Mouse (Mus musculus): ENCODE results near the gene Ttc27. TPM values are rescaled to one million over a fixed set of nuclear protein-coding genes. Genes with fewer than 3 reads are reported as not detected.
A peak's percentile ranks its signal among the peaks of the same experiment; 100 is the strongest.
"Not testable (repeated sequence)": the region's sequence is repeated elsewhere in the genome, so short reads cannot be mapped to it uniquely, and the experiment has no call there.

The Ttc27 gene
- 15.0 and 19.9 TPM in 2 replicates for polyA plus RNA-seq (2015; fragmentation: Nextera tagmentation; extraction: Ambion mirVana)

DNA sequence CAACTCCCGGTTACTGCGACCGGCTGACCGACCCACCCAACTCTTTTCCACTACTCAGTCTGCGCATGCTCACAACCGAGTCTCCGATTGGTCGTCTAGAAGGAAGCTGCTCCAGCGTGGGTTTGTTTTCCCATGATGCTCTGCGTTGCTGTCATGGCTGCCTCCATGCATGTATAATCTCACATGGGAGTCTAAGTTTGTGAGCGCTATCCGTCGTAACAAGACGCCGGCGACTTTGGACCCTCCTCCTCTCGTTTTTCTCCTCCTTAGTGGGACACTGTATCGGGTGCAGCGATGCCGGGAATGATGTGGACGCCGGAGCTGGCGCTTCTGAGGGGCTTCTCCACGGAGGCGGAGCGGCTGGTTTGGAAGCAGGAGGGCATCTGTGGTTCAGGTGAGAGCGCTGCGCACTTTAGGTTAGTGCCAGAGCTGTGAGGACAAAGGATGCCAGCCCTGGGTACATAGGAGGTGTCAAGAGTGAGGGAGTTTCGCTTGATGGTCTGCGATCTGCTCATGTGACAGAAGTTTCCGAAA, at the start of gene Ttc27:
TSS of gene Ttc27 (plus strand) at position 115 of the 534 bp plus-strand sequence.
- peak within 1 kb of the TSS; percentile 61 for H3K9ac ChIP-seq (replicated peaks)
- peak; percentile 94 for ATAC-seq (ENCODE audit: low FRiP score)
- H3K27ac ChIP-seq (replicated peaks): 0 out of 2 replicates have a peak within 1 kb of the TSS, but pooled peaks have one; percentile 50
- peak within 1 kb of the TSS; percentile 94 for H3K4me3 ChIP-seq (replicated peaks)
- H3K4me1 ChIP-seq: peaks cover 13% of the 10 kb centered on the region
- peaks cover 12% of the 10 kb centered on the region for H3K36me3 ChIP-seq
- peak within 1 kb of the TSS; percentile 89 for H3K4me2 ChIP-seq
- no peaks in the 10 kb centered on the region for H3K9me3 ChIP-seq (replicated peaks)
- 1% methylated on average over 31 of the region's 31 CpGs for WGBS
- H3K27me3 ChIP-seq (replicated peaks): 0 out of 2 replicates have a peak, but pooled peaks cover 7% of the 10 kb centered on the region

DNA sequence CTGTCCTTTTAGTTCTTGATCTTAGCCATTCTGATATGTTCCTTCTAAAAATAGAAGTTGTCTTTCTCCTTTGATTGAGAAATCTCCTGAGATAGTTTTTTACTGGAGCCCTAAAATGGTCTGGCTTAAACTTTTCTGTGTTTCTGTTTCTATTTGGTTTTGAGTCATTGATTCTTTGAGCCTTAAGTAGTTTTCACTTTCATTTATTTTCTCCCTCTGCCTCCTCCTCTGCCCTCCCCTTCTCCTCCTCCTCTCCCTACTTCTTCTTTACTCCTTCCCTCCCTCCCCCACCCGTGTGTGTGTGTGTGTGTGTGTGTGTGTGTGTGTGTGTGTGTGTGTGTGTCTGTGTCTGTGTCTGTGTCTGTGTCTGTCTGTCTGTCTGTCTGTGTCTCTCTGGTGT, 49.5 kb upstream of the Ttc27 start:
- peaks cover 56% of the 10 kb centered on the region for H3K36me3 ChIP-seq
- H3K4me2 ChIP-seq: no peak overlapping the region
- no peak for ATAC-seq (ENCODE audit: low FRiP score)
- H3K9ac ChIP-seq (replicated peaks): no peak overlapping the region
- WGBS: no CpG with 5 or more reads among the region's 1 CpGs
- no peaks in the 10 kb centered on the region for H3K9me3 ChIP-seq (replicated peaks)
- no peaks in the 10 kb centered on the region for H3K27me3 ChIP-seq (replicated peaks)
- H3K4me1 ChIP-seq: no peaks in the 10 kb centered on the region
- no peak overlapping the region for H3K27ac ChIP-seq (replicated peaks)
- H3K4me3 ChIP-seq (replicated peaks): no peak overlapping the region

DNA sequence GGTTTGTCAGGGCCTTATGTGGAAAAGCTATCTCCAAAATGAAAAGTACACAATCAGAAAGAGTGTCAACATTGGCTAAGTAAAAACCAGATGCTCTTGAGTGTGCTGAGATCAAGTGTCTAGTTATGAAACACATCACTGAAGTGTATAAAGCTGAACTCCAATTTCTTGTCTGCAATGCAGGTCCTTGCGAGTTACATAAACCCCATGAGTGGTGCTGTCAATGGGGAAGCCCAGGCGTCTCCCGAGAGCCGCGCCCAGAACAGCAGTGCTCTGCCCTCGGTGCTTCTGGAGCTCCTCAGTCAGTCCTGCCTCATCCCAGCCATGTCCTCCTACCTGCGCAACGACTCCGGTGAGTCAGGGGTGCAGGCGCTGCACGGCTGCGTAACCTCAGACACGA, 47.5 kb upstream of the Ttc27 start:
- no peak for ATAC-seq (ENCODE audit: low FRiP score)
- Histone ChIP-seq H3K4me2 (no peak overlapping the region), H3K27me3 (replicated peaks) (no peaks in the 10 kb centered on the region), H3K4me3 (replicated peaks) (no peak overlapping the region), H3K36me3 (peaks cover 38% of the 10 kb centered on the region), H3K9me3 (replicated peaks) (no peaks in the 10 kb centered on the region), H3K27ac (replicated peaks) (no peak overlapping the region), H3K9ac (replicated peaks) (no peak overlapping the region), H3K4me1 (no peaks in the 10 kb centered on the region)
- 94% methylated on average over 13 of the region's 13 CpGs for WGBS

DNA sequence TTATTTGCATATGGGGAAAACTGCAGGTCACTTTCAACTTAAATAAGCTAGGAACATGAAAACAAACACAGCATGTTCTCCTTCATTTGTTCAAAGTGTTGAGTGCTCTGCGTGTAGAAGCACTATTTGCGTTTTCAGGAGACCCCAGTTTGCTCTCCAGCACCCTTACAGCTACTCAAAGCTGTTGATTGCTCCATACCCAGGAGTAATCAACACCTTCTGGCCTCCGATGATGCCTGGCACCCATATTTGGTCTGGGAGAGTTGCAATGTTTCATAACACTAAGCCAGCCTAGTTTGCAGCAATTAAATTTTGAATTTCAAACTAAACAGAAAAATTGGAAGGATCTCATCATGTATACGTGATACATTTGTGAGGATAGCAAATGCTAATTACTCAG, 45.1 kb upstream of the Ttc27 start:
- Histone ChIP-seq H3K4me2 (no peak overlapping the region), H3K36me3 (peaks cover 44% of the 10 kb centered on the region), H3K4me3 (replicated peaks) (no peak overlapping the region), H3K4me1 (no peaks in the 10 kb centered on the region), H3K9ac (replicated peaks) (no peak overlapping the region), H3K27ac (replicated peaks) (no peak overlapping the region), H3K27me3 (replicated peaks) (no peaks in the 10 kb centered on the region), H3K9me3 (replicated peaks) (no peaks in the 10 kb centered on the region)
- 81% methylated on average over 4 of the region's 4 CpGs for WGBS
- ATAC-seq (ENCODE audit: low FRiP score): no peak

DNA sequence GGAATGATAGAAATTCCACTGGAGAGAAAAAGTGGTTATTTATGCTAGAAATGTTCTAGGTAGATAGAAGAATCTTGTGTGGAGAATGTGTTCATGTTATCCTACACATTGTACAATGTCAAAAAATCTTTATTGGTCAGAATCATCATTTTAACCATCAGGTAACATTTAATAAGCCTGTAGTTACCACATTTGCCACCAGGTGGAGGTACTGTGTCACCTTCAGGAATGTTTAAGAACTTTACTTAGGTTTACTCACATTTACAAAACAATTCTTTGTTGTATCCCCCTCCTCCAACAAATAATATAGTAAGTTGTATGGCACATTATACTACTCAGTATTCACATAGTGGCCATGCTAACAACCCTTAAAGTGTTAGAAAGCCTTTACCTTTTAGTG, 44.3 kb upstream of the Ttc27 start:
- ATAC-seq (ENCODE audit: low FRiP score): no peak
- Histone ChIP-seq H3K4me1 (no peaks in the 10 kb centered on the region), H3K4me2 (no peak overlapping the region), H3K9me3 (replicated peaks) (no peaks in the 10 kb centered on the region), H3K27ac (replicated peaks) (no peak overlapping the region), H3K36me3 (peaks cover 48% of the 10 kb centered on the region), H3K9ac (replicated peaks) (no peak overlapping the region), H3K27me3 (replicated peaks) (no peaks in the 10 kb centered on the region), H3K4me3 (replicated peaks) (no peak overlapping the region)

DNA sequence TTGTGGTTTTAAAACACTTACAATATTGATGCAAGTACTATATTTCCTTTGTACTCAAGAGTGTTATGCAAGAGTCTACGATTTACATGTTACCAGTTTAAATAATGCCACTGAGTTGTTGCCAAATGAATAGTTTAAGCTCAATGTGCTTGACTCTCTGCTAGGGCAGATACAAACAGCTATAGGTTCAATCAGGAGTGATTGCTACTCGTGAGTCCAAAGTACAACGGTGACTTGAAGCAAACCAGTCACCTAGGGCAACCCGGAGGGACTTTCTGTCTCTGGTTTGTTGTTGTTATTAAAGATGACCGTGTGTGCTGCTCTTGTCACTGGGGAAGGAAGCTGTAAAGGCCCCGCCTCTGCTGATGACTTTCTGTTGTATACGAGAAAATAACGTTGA, 39.5 kb upstream of the Ttc27 start:
- no peaks in the 10 kb centered on the region for H3K27me3 ChIP-seq (replicated peaks)
- H3K4me3 ChIP-seq (replicated peaks): no peak overlapping the region

DNA sequence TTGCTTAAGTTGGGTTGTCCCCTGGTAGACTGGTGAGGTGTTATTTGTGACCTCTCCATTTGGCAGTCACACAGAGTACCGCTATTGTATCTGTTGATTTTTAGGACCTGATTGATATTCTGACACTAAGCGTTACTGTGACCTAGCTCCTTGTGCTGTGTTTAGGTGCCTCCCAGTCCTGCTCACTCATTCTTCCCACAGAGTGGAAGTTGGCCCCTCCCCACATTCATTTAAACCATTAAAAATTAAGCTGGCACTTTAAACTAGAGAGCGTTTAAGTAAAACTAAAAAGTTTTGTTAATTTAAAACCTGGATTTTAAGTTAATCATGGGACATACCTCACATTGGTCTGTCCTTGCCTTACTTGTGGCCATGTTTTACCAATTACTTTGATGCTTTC, 32.6 kb upstream of the Ttc27 start:
- Histone ChIP-seq H3K4me3 (replicated peaks) (no peak overlapping the region), H3K4me2 (no peak overlapping the region), H3K27ac (replicated peaks) (no peak overlapping the region), H3K9ac (replicated peaks) (no peak overlapping the region), H3K9me3 (replicated peaks) (no peaks in the 10 kb centered on the region), H3K27me3 (replicated peaks) (no peaks in the 10 kb centered on the region), H3K36me3 (peaks cover 15% of the 10 kb centered on the region; the same call in 1 of the 2 replicates), H3K4me1 (no peaks in the 10 kb centered on the region)
- ATAC-seq (ENCODE audit: low FRiP score): no peak
- 85% methylated on average over 3 of the region's 3 CpGs for WGBS

More for the DNA sequence above, 39.5 kb upstream of the Ttc27 start:
- Histone ChIP-seq H3K9me3 (replicated peaks) (no peaks in the 10 kb centered on the region), H3K27ac (replicated peaks) (no peak overlapping the region), H3K36me3 (peaks cover 34% of the 10 kb centered on the region), H3K4me2 (no peak overlapping the region), H3K4me1 (no peaks in the 10 kb centered on the region), H3K9ac (replicated peaks) (no peak overlapping the region)
- 95% methylated on average over 8 of the region's 8 CpGs for WGBS
- no peak for ATAC-seq (ENCODE audit: low FRiP score)

DNA sequence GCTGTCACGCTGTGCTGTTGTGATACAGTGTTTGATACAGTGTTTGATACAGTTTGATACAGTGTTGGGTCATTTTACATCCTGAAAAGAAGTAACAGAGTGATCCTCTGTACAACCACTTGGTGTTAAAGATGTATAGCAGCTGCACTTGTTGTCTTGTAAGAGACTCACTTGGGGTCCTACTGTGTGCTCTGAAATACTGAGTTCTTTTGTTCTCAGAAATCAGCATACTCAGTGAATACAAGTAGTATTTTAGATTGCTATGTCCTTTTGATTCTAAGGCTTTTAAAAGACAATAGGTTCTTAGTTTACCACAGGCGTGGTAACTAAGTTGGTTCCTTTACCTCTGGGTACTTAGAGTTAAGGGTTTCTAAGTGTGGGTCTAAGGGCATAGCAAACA, 29.0 kb upstream of the Ttc27 start:
- Histone ChIP-seq H3K4me2 (no peak overlapping the region), H3K27ac (replicated peaks) (no peak overlapping the region), H3K27me3 (replicated peaks) (no peaks in the 10 kb centered on the region), H3K4me1 (no peaks in the 10 kb centered on the region), H3K9me3 (replicated peaks) (no peaks in the 10 kb centered on the region), H3K9ac (replicated peaks) (no peak overlapping the region), H3K36me3 (peaks cover 39% of the 10 kb centered on the region), H3K4me3 (replicated peaks) (no peak overlapping the region)
- WGBS: 94% methylated on average over 2 of the region's 2 CpGs
- ATAC-seq (ENCODE audit: low FRiP score): no peak

DNA sequence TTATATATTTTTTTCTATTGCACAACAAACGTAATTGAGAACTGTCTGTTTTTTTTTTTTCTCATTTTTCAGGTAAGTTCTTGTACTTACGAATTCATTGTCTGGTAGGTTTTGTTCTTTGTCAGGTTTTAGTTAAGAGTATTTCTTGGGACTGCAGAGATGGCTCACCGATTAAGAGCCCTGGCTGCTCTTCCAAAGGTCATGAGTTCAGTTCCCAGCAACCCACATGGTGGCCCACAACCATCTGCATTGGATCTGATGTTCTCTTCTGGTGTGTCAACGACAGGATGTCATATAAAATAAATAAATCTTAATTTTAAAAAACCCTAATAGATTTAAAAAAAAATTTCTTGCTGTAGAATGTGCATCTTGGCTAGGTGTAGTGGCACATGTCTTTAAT, 28.1 kb upstream of the Ttc27 start:
- no peaks in the 10 kb centered on the region for H3K4me1 ChIP-seq
- 95% methylated on average over 4 of the region's 4 CpGs for WGBS
- no peaks in the 10 kb centered on the region for H3K27me3 ChIP-seq (replicated peaks)
- H3K9ac ChIP-seq (replicated peaks): no peak overlapping the region
- no peak overlapping the region for H3K27ac ChIP-seq (replicated peaks)
- no peak overlapping the region for H3K4me2 ChIP-seq
- peaks cover 39% of the 10 kb centered on the region for H3K36me3 ChIP-seq
- no peak overlapping the region for H3K4me3 ChIP-seq (replicated peaks)
- ATAC-seq (ENCODE audit: low FRiP score): no peak
- no peaks in the 10 kb centered on the region for H3K9me3 ChIP-seq (replicated peaks)

DNA sequence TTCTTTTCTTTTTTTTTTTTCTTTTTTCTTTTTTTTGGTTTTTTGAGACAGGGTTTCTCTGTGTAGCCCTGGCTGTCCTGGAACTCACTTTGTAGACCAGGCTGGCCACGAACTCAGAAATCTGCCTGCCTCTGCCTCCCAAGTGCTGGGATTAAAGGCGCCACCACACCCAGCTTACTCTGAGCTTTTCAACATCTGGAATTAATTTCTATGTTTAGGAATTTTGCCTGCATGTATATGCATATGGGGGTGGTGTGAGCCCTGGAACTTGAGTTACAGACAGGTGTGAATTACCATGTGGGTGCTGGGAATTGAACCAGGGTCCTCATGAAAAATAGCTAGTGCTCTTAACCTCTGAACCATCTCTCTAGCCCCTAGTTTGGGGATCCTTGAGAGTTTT, 15.9 kb upstream of the Ttc27 start:
- H3K27me3 ChIP-seq (replicated peaks); ATAC-seq (ENCODE audit: low FRiP score); H3K9me3 ChIP-seq (replicated peaks); H3K4me2 ChIP-seq; H3K9ac ChIP-seq (replicated peaks); H3K4me3 ChIP-seq (replicated peaks); H3K27ac ChIP-seq (replicated peaks); H3K4me1 ChIP-seq: not testable (repeated sequence)
- H3K36me3 ChIP-seq: peaks cover 66% of the 10 kb centered on the region
- 93% methylated on average over 2 of the region's 2 CpGs for whole genome bisulfite sequencing

DNA sequence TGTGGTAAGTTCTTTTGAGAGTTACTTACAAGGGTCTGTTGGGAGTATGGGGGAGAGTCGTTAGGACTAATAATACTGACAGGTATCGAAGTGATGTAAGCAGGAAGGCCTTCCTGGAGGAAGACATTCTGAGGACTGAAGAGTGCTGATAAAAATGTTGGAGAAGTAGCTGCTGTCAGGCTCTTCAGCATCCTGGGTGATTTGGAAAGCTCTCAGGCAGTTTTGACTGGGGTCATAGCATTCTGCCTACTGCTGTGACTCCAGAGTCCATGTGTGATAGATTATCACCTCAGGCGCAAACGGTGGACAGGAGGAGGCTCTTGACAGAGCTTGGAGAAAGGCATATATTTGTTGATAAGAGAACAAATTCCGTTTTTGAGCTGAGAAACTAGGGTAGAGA, 12.1 kb upstream of the Ttc27 start:
- H3K27me3 ChIP-seq (replicated peaks): no peaks in the 10 kb centered on the region
- WGBS: 89% methylated on average over 5 of the region's 5 CpGs

DNA sequence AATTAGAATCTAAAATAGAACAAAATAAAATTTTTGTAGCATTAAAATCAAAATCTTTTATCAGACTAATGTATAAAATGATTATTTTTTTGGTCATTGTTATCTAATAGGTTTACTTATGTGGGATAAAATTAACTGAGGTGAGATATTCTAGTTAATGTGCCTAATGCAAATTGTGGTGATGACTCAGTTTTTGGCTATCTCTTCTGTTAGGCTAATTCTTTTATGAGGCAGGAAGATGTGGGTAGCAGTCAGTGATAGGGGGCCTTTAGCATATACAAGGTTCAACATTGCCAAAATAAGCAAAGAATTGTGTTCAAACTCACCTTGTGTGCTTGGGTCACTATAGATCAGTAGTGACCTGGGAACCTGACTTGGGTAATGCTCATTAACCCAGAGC, 10.9 kb upstream of the Ttc27 start:
- ATAC-seq (ENCODE audit: low FRiP score): no peak
- Histone ChIP-seq H3K27ac (replicated peaks) (no peak overlapping the region), H3K27me3 (replicated peaks) (no peaks in the 10 kb centered on the region), H3K36me3 (peaks cover 21% of the 10 kb centered on the region), H3K9me3 (replicated peaks) (no peaks in the 10 kb centered on the region), H3K9ac (replicated peaks) (no peak overlapping the region), H3K4me1 (no peaks in the 10 kb centered on the region), H3K4me2 (no peak overlapping the region), H3K4me3 (replicated peaks) (no peak overlapping the region)

More for the DNA sequence above, 12.1 kb upstream of the Ttc27 start:
- Histone ChIP-seq H3K9ac (replicated peaks) (no peak overlapping the region), H3K4me2 (no peak overlapping the region), H3K36me3 (peaks cover 28% of the 10 kb centered on the region), H3K9me3 (replicated peaks) (no peaks in the 10 kb centered on the region), H3K27ac (replicated peaks) (no peak overlapping the region), H3K4me1 (no peaks in the 10 kb centered on the region), H3K4me3 (replicated peaks) (no peak overlapping the region)
- ATAC-seq (ENCODE audit: low FRiP score): no peak

Measured in neural tube, embryonic 15.5 days (tissue).